Mouse (Mus musculus) spleen, postnatal 36 days (tissue): ENCODE measurements around the gene Ak1.

ENCODE experiments used
- DNase-seq, 2 experiments: peaks; one replicate each; pipeline ENCODE4 v3.0.0; 2022; ENCODE audit warnings: low spot score in 2 of 2, mixed read lengths in 1 of 2

Gene Ak1

GRCm38 (mm10) chr2:32599409-32599808 lies 22.1 kb upstream of the Ak1 start, which contains the start of gene St6galnac6:
Gene St6galnac6, plus strand, starts transcription at chr2:32599709.
- no peak for DNase-seq

- peak; percentile 60 for DNase-seq
These were observed 20.0 kb upstream of the Ak1 start for GRCm38 (mm10) chr2:32601417-32602065.

- peak; percentile 71 to 78 for DNase-seq
These were observed 18.9 kb upstream of the Ak1 start for GRCm38 (mm10) chr2:32602600-32603054.

GRCm38 (mm10) chr2:32604631-32605030 lies 16.9 kb upstream of the Ak1 start:
- no peak for DNase-seq

- peak; percentile 83 to 85 for DNase-seq
These were observed 15.1 kb upstream of the Ak1 start for GRCm38 (mm10) chr2:32606161-32607142.

- DNase-seq, result peak in 1 of 2 experiments; percentile 54
These were observed 14.2 kb upstream of the Ak1 start for GRCm38 (mm10) chr2:32607262-32607947.

GRCm38 (mm10) chr2:32608141-32608777 lies 13.3 kb upstream of the Ak1 start:
- peak; percentile 59 to 70 for DNase-seq

- DNase-seq, result no peak
These were observed 12.7 kb upstream of the Ak1 start for GRCm38 (mm10) chr2:32608778-32609435.

GRCm38 (mm10) chr2:32610610-32611229 lies 10.8 kb upstream of the Ak1 start:
- no peak for DNase-seq

- no peak for DNase-seq
These were observed 9.3 kb upstream of the Ak1 start for GRCm38 (mm10) chr2:32612274-32612673.

- no peak for DNase-seq
These were observed 4.4 kb upstream of the Ak1 start for GRCm38 (mm10) chr2:32617109-32617508.

GRCm38 (mm10) chr2:32617601-32618000 lies 4.0 kb upstream of the Ak1 start:
- DNase-seq, result no peak

- no peak for DNase-seq
These were observed 3.5 kb upstream of the Ak1 start for GRCm38 (mm10) chr2:32618051-32618450.

- no peak for DNase-seq
These were observed 659 bp upstream of the Ak1 start for GRCm38 (mm10) chr2:32620682-32621516.

GRCm38 (mm10) chr2:32624111-32624748 lies 2.7 kb downstream of the Ak1 start:
- DNase-seq, result no peak

- no peak for DNase-seq
These were observed 3.8 kb downstream of the Ak1 start for GRCm38 (mm10) chr2:32625212-32625872.

GRCm38 (mm10) chr2:32625873-32626694 lies 4.5 kb downstream of the Ak1 start:
- no peak for DNase-seq
